Mouse (Mus musculus): ENCODE data around the gene Aqp6. TPM values are rescaled to one million over a fixed set of nuclear protein-coding genes. Genes with fewer than 3 reads are reported as not detected.
A peak's percentile ranks its signal among the peaks of the same experiment; 100 is the strongest.

The Aqp6 gene
- polyA plus RNA-seq, 1 experiment = 124 TPM

DNA sequence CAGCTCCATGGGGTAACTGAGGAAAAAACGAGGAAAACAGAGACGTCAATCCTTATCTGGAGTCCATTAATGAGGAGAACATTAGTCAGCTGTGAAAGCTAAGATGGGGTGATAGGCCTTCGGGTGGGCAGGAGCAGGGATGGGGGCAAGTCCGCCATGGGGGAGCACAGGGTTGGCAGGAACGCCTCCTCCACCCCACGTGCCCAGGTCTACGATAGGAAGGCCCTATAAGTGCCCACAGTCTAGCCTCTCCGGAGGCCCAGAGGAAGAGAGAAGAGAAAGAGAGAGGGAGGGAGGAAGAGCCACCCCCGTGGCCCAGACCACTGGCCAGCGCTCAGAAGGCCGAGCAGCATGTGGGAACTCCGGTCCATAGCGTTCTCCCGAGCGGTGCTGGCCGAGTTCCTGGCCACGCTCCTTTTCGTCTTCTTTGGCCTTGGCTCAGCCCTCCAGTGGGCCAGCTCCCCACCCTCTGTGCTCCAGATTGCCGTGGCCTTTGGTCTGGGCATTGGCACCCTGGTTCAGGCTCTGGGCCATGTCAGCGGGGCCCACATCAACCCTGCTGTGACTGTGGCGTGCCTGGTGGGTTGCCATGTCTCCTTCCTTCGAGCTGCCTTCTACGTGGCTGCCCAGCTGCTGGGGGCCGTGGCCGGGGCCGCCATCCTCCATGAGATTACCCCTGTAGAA is 22.3 kb upstream of the Aqp6 start, which contains the start of gene Aqp2:
Aqp2 (plus strand) TSS at position 254 of the 684 bp plus-strand sequence.
- peak; percentile 29 for DNase-seq
- Histone ChIP-seq H3K27ac (ENCODE audit: insufficient read depth, low read depth, low read length) (peak within 1 kb of the TSS; percentile 73), H3K4me3 (ENCODE audit: insufficient read depth, low read depth, low read length) (peak within 1 kb of the TSS; percentile 31), H3K4me1 (ENCODE audit: control insufficient read depth, insufficient read depth, low read length) (no peaks in the 10 kb centered on the region), H3K27me3 (replicated peaks; ENCODE audit: control insufficient read depth, insufficient read depth, low read length) (no peaks in the 10 kb centered on the region), H3K36me3 (ENCODE audit: control insufficient read depth, insufficient read depth, low read length) (no peaks in the 10 kb centered on the region)
- TF ChIP-seq CTCF (conservative IDR thresholded peaks at IDR 0.05; ENCODE audit: insufficient read depth, insufficient read length, low read depth, low read length) = no peak
- 77% methylated on average over 26 of the region's 26 CpGs for WGBS

GRCm38 (mm10) chr15:99583463-99584344 is 17.5 kb upstream of the Aqp6 start:
- H3K27ac ChIP-seq (ENCODE audit: insufficient read depth, low read depth, low read length) = peak overlapping the region; percentile 18; the same call in 1 of the 2 replicates
- 8% methylated on average over 54 of the region's 54 CpGs for WGBS
- DNase-seq = peak; percentile 45
- TF ChIP-seq CTCF (conservative IDR thresholded peaks at IDR 0.05; ENCODE audit: insufficient read depth, insufficient read length, low read depth, low read length) = no peak
- TF ChIP-seq POLR2A (IDR thresholded peaks at IDR 0.05; ENCODE audit: low read depth, low read length) = no peak
- peak overlapping the region; percentile 38 for H3K4me3 ChIP-seq (ENCODE audit: insufficient read depth, low read depth, low read length)
- H3K4me1 ChIP-seq (ENCODE audit: control insufficient read depth, insufficient read depth, low read length) = peaks cover 7% of the 10 kb centered on the region
- no peaks in the 10 kb centered on the region for H3K27me3 ChIP-seq (replicated peaks; ENCODE audit: control insufficient read depth, insufficient read depth, low read length)
- no peaks in the 10 kb centered on the region for H3K36me3 ChIP-seq (ENCODE audit: control insufficient read depth, insufficient read depth, low read length)

GRCm38 (mm10) chr15:99584407-99585202 is 16.6 kb upstream of the Aqp6 start:
- H3K4me3 ChIP-seq (ENCODE audit: insufficient read depth, low read depth, low read length) = 0 out of 2 replicates have a peak overlapping the region, but pooled peaks have one; percentile 15

DNA sequence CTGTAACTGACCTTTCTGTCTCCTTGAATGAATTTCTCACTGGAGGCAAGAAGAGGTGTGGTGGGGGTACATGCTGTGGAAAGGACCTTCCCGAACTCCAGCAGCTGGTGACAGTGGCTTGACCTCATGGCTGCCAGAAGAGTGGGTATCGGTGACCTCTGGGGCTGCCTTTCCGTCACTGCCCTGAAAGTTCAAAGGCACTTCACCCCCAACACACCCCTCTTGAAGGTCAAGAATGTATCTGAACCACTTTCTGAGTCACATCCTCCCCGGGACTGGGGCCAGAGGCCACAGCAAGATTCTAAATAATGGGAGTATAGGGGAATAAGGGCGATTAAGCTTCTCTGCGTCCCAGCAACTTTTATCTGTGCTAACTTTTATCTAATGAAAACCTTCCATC is 15.5 kb upstream of the Aqp6 start:
- TF ChIP-seq CTCF (conservative IDR thresholded peaks at IDR 0.05; ENCODE audit: insufficient read depth, insufficient read length, low read depth, low read length) = no peak
- no peak for TF ChIP-seq POLR2A (IDR thresholded peaks at IDR 0.05; ENCODE audit: low read depth, low read length)
- Histone ChIP-seq H3K27me3 (replicated peaks; ENCODE audit: control insufficient read depth, insufficient read depth, low read length) (no peaks in the 10 kb centered on the region), H3K36me3 (ENCODE audit: control insufficient read depth, insufficient read depth, low read length) (no peaks in the 10 kb centered on the region), H3K4me1 (ENCODE audit: control insufficient read depth, insufficient read depth, low read length) (peaks cover 7% of the 10 kb centered on the region), H3K4me3 (ENCODE audit: insufficient read depth, low read depth, low read length) (no peak overlapping the region), H3K27ac (ENCODE audit: insufficient read depth, low read depth, low read length) (no peak overlapping the region)
- no peak for DNase-seq
- 89% methylated on average over 6 of the region's 6 CpGs for WGBS

More at GRCm38 (mm10) chr15:99584407-99585202, 16.6 kb upstream of the Aqp6 start:
- no peak for TF ChIP-seq CTCF (conservative IDR thresholded peaks at IDR 0.05; ENCODE audit: insufficient read depth, insufficient read length, low read depth, low read length)
- TF ChIP-seq POLR2A (IDR thresholded peaks at IDR 0.05; ENCODE audit: low read depth, low read length) = no peak
- WGBS = 15% methylated on average over 24 of the region's 24 CpGs
- no peaks in the 10 kb centered on the region for H3K27me3 ChIP-seq (replicated peaks; ENCODE audit: control insufficient read depth, insufficient read depth, low read length)
- peak overlapping the region; percentile 18; the same call in 1 of the 2 replicates for H3K27ac ChIP-seq (ENCODE audit: insufficient read depth, low read depth, low read length)
- peak; percentile 35 for DNase-seq
- peaks cover 7% of the 10 kb centered on the region for H3K4me1 ChIP-seq (ENCODE audit: control insufficient read depth, insufficient read depth, low read length)
- H3K36me3 ChIP-seq (ENCODE audit: control insufficient read depth, insufficient read depth, low read length) = no peaks in the 10 kb centered on the region

- H3K27me3 ChIP-seq (replicated peaks; ENCODE audit: control insufficient read depth, insufficient read depth, low read length) = no peaks in the 10 kb centered on the region
- peak; percentile 12 for DNase-seq
- no peak overlapping the region for H3K27ac ChIP-seq (ENCODE audit: insufficient read depth, low read depth, low read length)
- TF ChIP-seq CTCF (conservative IDR thresholded peaks at IDR 0.05; ENCODE audit: insufficient read depth, insufficient read length, low read depth, low read length) (no peak), POLR2A (IDR thresholded peaks at IDR 0.05; ENCODE audit: low read depth, low read length) (peak; percentile 57)
- no peak overlapping the region for H3K4me3 ChIP-seq (ENCODE audit: insufficient read depth, low read depth, low read length)
- no peaks in the 10 kb centered on the region for H3K36me3 ChIP-seq (ENCODE audit: control insufficient read depth, insufficient read depth, low read length)
- 89% methylated on average over 3 of the region's 3 CpGs for whole genome bisulfite sequencing
- peaks cover 7% of the 10 kb centered on the region for H3K4me1 ChIP-seq (ENCODE audit: control insufficient read depth, insufficient read depth, low read length)
These were observed 14.7 kb upstream of the Aqp6 start for GRCm38 (mm10) chr15:99586525-99586924.

- Histone ChIP-seq H3K27me3 (replicated peaks; ENCODE audit: control insufficient read depth, insufficient read depth, low read length) (no peaks in the 10 kb centered on the region), H3K27ac (ENCODE audit: insufficient read depth, low read depth, low read length) (no peak overlapping the region), H3K4me3 (ENCODE audit: insufficient read depth, low read depth, low read length) (no peak overlapping the region), H3K36me3 (ENCODE audit: control insufficient read depth, insufficient read depth, low read length) (no peaks in the 10 kb centered on the region), H3K4me1 (ENCODE audit: control insufficient read depth, insufficient read depth, low read length) (peaks cover 4% of the 10 kb centered on the region)
- TF ChIP-seq POLR2A (IDR thresholded peaks at IDR 0.05; ENCODE audit: low read depth, low read length) (no peak), CTCF (conservative IDR thresholded peaks at IDR 0.05; ENCODE audit: insufficient read depth, insufficient read length, low read depth, low read length) (no peak)
- DNase-seq = no peak
- WGBS = 23% methylated on average over 9 of the region's 9 CpGs
These were observed 12.0 kb upstream of the Aqp6 start for GRCm38 (mm10) chr15:99589237-99589636.

Measured in kidney, adult 2 months (tissue).